Mouse (Mus musculus) monocyte, adult 5-6 weeks (primary cell): ENCODE data around the gene Pcgf2. TPM values are rescaled to one million over a fixed set of nuclear protein-coding genes. Genes with fewer than 3 reads are reported as not detected.

Experiments used
- total RNA-seq: library from RNA; stranded (forward); fragments of 200-1000, 200-491, 200-594 nt; gene quantifications from 3 replicates; pipeline ENCODE4 v1.2.3, GENCODE M21; 2017

Gene Pcgf2
- total RNA-seq, 1 experiment from 2014 or later, result not detected

Other genes with a start within 250 kb of the Pcgf2 start
- gene 4933428G20Rik, start 200.2 kb downstream of the Pcgf2 start, total RNA-seq, result not detected in 3 replicates
- 0.10 to 0.58 TPM (median 0.21 TPM) in 3 replicates for gene Srcin1, start 124.3 kb downstream of the Pcgf2 start, total RNA-seq
- gene Epop, start 70.8 kb downstream of the Pcgf2 start, total RNA-seq, result 0.75 to 1.8 TPM (median 0.95 TPM) in 3 replicates
- gene Mllt6, start 37.1 kb downstream of the Pcgf2 start, total RNA-seq, result 34.4 to 77.7 TPM (median 40.4 TPM) in 3 replicates
- 5.8 to 19.1 TPM (median 6.2 TPM) in 3 replicates for gene Cisd3, start 14.7 kb downstream of the Pcgf2 start, total RNA-seq
- gene Psmb3, start 2.9 kb upstream of the Pcgf2 start, total RNA-seq, result 137 to 160 TPM (median 146 TPM) in 3 replicates
- 22.1 to 35.2 TPM (median 28.7 TPM) in 3 replicates for gene Pip4k2b, start 44.2 kb upstream of the Pcgf2 start, total RNA-seq
- 42.0 to 49.3 TPM (median 43.5 TPM) in 3 replicates for gene Cwc25, start 66.1 kb upstream of the Pcgf2 start, total RNA-seq
- gene 1700001P01Rik, start 75.4 kb upstream of the Pcgf2 start, total RNA-seq, result not detected in 3 replicates
- gene Rpl23, start 81.9 kb upstream of the Pcgf2 start, total RNA-seq, result 1,225 to 1,795 TPM (median 1,736 TPM) in 3 replicates
- gene Lasp1, start 98.5 kb upstream of the Pcgf2 start, total RNA-seq, result 199 to 392 TPM (median 246 TPM) in 3 replicates
- 0.96 to 3.0 TPM in 2 of 3 replicates, not detected in the other for gene B230217C12Rik, start 140.3 kb upstream of the Pcgf2 start, total RNA-seq
- gene Fbxo47, start 183.7 kb upstream of the Pcgf2 start, total RNA-seq, result 0.53 to 2.1 TPM (median 1.5 TPM) in 3 replicates